Mouse (Mus musculus): Measurements from ENCODE around the gene Rhox3f.
"Not testable (repeated sequence)": the region's sequence is repeated elsewhere in the genome, so short reads cannot be mapped to it uniquely, and the experiment has no call there.

- TF ChIP-seq EP300, CTCF (IDR thresholded peaks at IDR 0.05): not testable (repeated sequence)
Measured at GRCm38 (mm10) chrX:37628512-37628911, 47.7 kb downstream of the Rhox3f start, which contains the start of gene Rhox3g.

Measured in lung, postnatal 0 days (tissue).